Mouse (Mus musculus) liver, postnatal 0 days (tissue): ENCODE data around the gene Atp13a1. TPM values are rescaled to one million over a fixed set of nuclear protein-coding genes. Genes with fewer than 3 reads are reported as not detected.

Experiments used
- ATAC-seq: fragments of 200-750 bp; cut with Nextera tagmentation; 2 replicates; pipeline ENCODE4 v1.8.0; 2017; ENCODE audit warnings: mild to moderate bottlenecking, moderate library complexity
- DNase-seq: peaks from one replicate; pipeline ENCODE4 v3.0.0-alpha.2; 2016
- H3K27ac ChIP-seq: fragments of 300-500 bp; sonication (generic); 2 replicates; pipeline ENCODE4 v1.5.1; 2014; ENCODE audit warnings: antibody characterized with exemption, moderate library complexity, mild to moderate bottlenecking, low read depth
- H3K27me3 ChIP-seq: fragments of 300-500 bp; sonication (generic); 2 replicates; pipeline ENCODE4 v1.6.1; 2014; ENCODE audit warnings: low read length, control low read depth, mixed read lengths; ENCODE audit not compliant: insufficient read depth
- H3K36me3 ChIP-seq: fragments of 300-500 bp; sonication (generic); replicated peaks from 2 replicates; pipeline ENCODE4 v1.6.1; 2014; ENCODE audit warnings: mild to moderate bottlenecking, control low read depth, low read length, moderate library complexity, mixed read lengths; ENCODE audit not compliant: insufficient read depth
- H3K4me1 ChIP-seq: fragments of 300-500 bp; sonication (generic); 2 replicates; pipeline ENCODE4 v1.6.1; 2014; ENCODE audit warnings: antibody characterized with exemption, mild to moderate bottlenecking, control low read depth; ENCODE audit not compliant: insufficient read depth
- H3K4me2 ChIP-seq: fragments of 300-500 bp; sonication (generic); 2 replicates; pipeline ENCODE4 v1.6.1; 2014; ENCODE audit warnings: low read depth, mild to moderate bottlenecking, low read length, moderate library complexity, mixed read lengths
- H3K4me3 ChIP-seq: fragments of 300-500 bp; sonication (generic); 2 replicates; pipeline ENCODE4 v1.5.1; 2014; ENCODE audit warnings: low read depth, low read length
- H3K9ac ChIP-seq: fragments of 300-500 bp; sonication (generic); replicated peaks from 2 replicates; pipeline ENCODE4 v1.6.1; 2014; ENCODE audit warnings: mild to moderate bottlenecking, moderate library complexity
- H3K9me3 ChIP-seq: fragments of 300-500 bp; sonication (generic); 2 replicates; pipeline ENCODE4 v1.6.1; 2016; ENCODE audit warnings: mild to moderate bottlenecking, control low read depth, low read length, mixed read lengths
- CTCF ChIP-seq: sonication (generic); IDR thresholded peaks from 2 replicates; pipeline ENCODE4 v1.5.1; 2016; ENCODE audit warnings: antibody characterized with exemption, low read depth
- EP300 ChIP-seq: IDR thresholded peaks from 2 replicates; pipeline ENCODE4 v1.6.1; 2016; ENCODE audit warnings: antibody characterized with exemption, low read depth, mild to moderate bottlenecking
- WGBS: fragments of 180-500 bp; shearing (Covaris S2); extraction: QIAGEN DNeasy Blood & Tissue Kit; methylation state at CpG from one replicate; pipeline ENCODE4 v1.1.7; 2014; ENCODE audit not compliant: insufficient replicate concordance; 5-methylcytosine and 5-hydroxymethylcytosine counted together
- polyA plus RNA-seq: library from polyadenylated mRNA; unstranded; fragments of >200 nt; fragmentation: Nextera tagmentation; extraction: Ambion mirVana; gene quantifications from 2 replicates; pipeline ENCODE4 v1.2.1, GENCODE M21; 2015

Gene Atp13a1
- polyA plus RNA-seq, 1 experiment from 2014 or later, result 13.8 TPM

GRCm38 (mm10) chr8:69796721-69797345 is 5.9 kb downstream of the Atp13a1 start:
- TF ChIP-seq EP300, result no peak
- no peak for TF ChIP-seq CTCF
- Histone ChIP-seq H3K4me2 (no peak overlapping the region), H3K4me3 (no peak overlapping the region), H3K27me3 (no peaks in the 10 kb centered on the region), H3K27ac (no peak overlapping the region), H3K9ac (no peak overlapping the region), H3K9me3 (no peaks in the 10 kb centered on the region), H3K4me1 (peaks cover 14% of the 10 kb centered on the region), H3K36me3 (peaks cover 78% of the 10 kb centered on the region)
- DNase-seq, result no peak
- WGBS, result 93% methylated on average over 16 of the region's 16 CpGs
- ATAC-seq, result no peak

GRCm38 (mm10) chr8:69797661-69798060 is 6.7 kb downstream of the Atp13a1 start:
- ATAC-seq, result no peak
- Histone ChIP-seq H3K9ac (no peak overlapping the region), H3K4me1 (peaks cover 5% of the 10 kb centered on the region), H3K4me2 (no peak overlapping the region), H3K9me3 (no peaks in the 10 kb centered on the region), H3K36me3 (peaks cover 86% of the 10 kb centered on the region), H3K27ac (no peak overlapping the region), H3K27me3 (no peaks in the 10 kb centered on the region), H3K4me3 (no peak overlapping the region)
- TF ChIP-seq CTCF, result no peak
- TF ChIP-seq EP300, result no peak
- no peak for DNase-seq
- WGBS, result 93% methylated on average over 10 of the region's 10 CpGs

- Histone ChIP-seq H3K4me1 (no peaks in the 10 kb centered on the region), H3K4me2 (no peak overlapping the region), H3K36me3 (peaks cover 94% of the 10 kb centered on the region), H3K27ac (no peak overlapping the region), H3K9me3 (no peaks in the 10 kb centered on the region), H3K9ac (no peak overlapping the region), H3K27me3 (no peaks in the 10 kb centered on the region), H3K4me3 (no peak overlapping the region)
- ATAC-seq, result no peak
- no peak for DNase-seq
- TF ChIP-seq EP300, result no peak
- no peak for TF ChIP-seq CTCF
- WGBS, result 89% methylated on average over 8 of the region's 8 CpGs
Measured at GRCm38 (mm10) chr8:69799261-69799660, 8.3 kb downstream of the Atp13a1 start.

GRCm38 (mm10) chr8:69799946-69800345 is 9.0 kb downstream of the Atp13a1 start:
- Histone ChIP-seq H3K4me2 (no peak overlapping the region), H3K4me3 (no peak overlapping the region), H3K36me3 (peaks cover 88% of the 10 kb centered on the region), H3K9me3 (no peaks in the 10 kb centered on the region), H3K4me1 (no peaks in the 10 kb centered on the region), H3K9ac (no peak overlapping the region), H3K27ac (no peak overlapping the region), H3K27me3 (no peaks in the 10 kb centered on the region)
- no peak for DNase-seq
- no peak for ATAC-seq
- TF ChIP-seq CTCF (no peak), EP300 (no peak)
- 82% methylated on average over 5 of the region's 5 CpGs for WGBS

GRCm38 (mm10) chr8:69801796-69802195 is 10.8 kb downstream of the Atp13a1 start:
- ATAC-seq (no peak), DNase-seq (no peak)
- Histone ChIP-seq H3K27ac (no peak overlapping the region), H3K9ac (no peak overlapping the region), H3K27me3 (no peaks in the 10 kb centered on the region), H3K9me3 (no peaks in the 10 kb centered on the region), H3K4me1 (no peaks in the 10 kb centered on the region), H3K4me2 (no peak overlapping the region), H3K4me3 (no peak overlapping the region), H3K36me3 (peaks cover 90% of the 10 kb centered on the region)
- 93% methylated on average over 4 of the region's 4 CpGs for WGBS
- TF ChIP-seq EP300, result no peak
- no peak for TF ChIP-seq CTCF

- DNase-seq, result no peak
- H3K4me1 ChIP-seq, result no peaks in the 10 kb centered on the region
- TF ChIP-seq CTCF, result no peak
- no peak for TF ChIP-seq EP300
- peaks cover 90% of the 10 kb centered on the region for H3K36me3 ChIP-seq
- H3K9me3 ChIP-seq, result no peaks in the 10 kb centered on the region
- H3K4me3 ChIP-seq, result no peak overlapping the region
- H3K4me2 ChIP-seq, result no peak overlapping the region
- no peaks in the 10 kb centered on the region for H3K27me3 ChIP-seq
- H3K27ac ChIP-seq, result no peak overlapping the region
- H3K9ac ChIP-seq, result no peak overlapping the region
- no peak for ATAC-seq
Measured at GRCm38 (mm10) chr8:69802216-69802615, 11.3 kb downstream of the Atp13a1 start.
